Mouse (Mus musculus) spleen, adult 18-20 months (tissue): ENCODE measurements at regions not wholly inside any gene's neighbourhood (a gene's known extent, or its start where the extent isn't known, plus 50 kb on each side); places are given as distances from the start of the nearest gene placed in this dataset.
A peak's percentile ranks its signal among the peaks of the same experiment; 100 is the strongest.

ENCODE experiments used
- DNase-seq, 2 experiments: peaks; one replicate each; pipeline ENCODE4 v3.0.0; 2022; ENCODE audit warnings: mixed read lengths in 2 of 2

- DNase-seq = no peak
Measured at GRCm38 (mm10) chr7:111322901-111323300, 240.1 kb upstream of the Eif4g2 start.

DNA sequence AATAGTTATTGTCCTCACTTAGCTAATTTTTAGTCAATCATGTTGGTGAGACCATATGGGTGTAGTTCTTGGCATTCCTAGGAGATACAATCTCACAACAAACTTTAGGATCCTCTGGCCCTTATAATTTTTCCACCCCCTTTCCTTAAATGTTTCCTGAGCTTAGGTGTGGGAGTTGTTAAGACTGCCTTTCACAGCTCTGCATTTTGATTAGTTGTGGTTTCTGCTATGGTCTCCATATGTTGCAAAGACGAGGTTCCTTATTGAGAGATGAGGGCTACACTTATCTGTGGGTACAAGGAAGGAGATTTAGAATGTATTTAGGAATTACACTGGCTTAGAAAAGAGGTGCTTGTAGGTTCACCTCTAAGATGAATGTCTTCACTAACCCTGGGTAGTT, 237.1 kb upstream of the Eif4g2 start:
- no peak for DNase-seq

DNA sequence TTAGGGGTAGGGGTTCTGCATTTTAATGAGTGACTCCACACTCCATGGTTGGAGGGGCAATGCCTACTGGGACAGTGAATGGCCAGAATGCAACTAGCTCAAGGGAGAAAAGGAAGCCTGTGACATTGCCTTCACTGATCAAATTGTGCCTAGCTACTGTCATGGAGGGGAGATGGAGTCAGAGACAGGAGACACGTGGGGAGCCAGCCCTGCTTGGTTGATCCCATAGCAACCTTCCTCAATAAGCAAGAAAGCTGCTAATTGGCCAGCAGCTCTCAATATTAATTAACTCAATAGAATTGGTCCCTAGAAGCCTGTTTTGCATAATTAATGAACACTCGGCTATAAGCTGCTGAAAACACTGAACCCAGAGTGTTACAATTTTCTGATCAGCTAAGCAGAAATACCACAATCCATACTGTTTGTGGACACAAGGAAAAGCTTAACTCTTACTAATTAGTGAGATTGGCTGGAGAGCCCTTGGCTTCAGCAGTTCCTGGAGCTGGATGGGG, 233.7 kb upstream of the Eif4g2 start:
- DNase-seq = no peak

DNA sequence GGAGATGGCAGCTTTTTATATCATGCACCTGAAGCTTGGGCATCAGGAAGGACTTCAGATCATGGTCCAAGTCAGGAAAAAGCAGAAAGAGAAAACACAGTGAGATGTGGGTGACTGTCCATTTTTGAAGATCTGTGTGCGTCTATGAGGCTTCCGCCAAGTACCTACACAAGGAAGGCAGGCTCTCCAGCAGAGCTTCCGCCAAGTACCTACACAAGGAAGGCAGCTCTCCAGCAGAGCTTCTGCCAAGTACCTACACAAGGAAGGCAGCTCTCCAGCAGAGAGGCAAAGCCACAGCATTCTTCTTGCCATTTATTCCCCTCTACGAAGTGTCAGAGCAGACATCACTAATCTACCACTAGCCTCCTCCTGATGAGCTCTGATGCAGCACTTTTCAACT, 231.1 kb upstream of the Eif4g2 start:
- no peak for DNase-seq

DNA sequence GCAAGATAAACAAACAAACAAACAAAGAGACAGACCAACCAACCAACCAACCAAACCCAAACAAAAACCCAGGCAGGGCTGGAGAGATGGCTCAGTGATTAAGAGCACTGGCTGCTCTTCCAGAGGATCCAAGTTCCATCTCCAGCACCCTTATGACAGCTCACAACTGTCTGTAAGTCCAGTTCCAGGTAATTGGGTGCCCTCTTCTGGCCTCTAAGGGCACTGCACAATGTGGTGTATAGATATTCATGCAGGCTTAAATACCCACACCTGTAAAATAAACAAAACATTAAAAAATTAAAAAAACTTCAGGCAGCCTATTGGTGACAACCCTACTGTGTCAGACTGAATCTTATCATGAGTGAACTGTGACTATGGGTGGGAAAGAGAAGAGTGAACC, 222.4 kb upstream of the Eif4g2 start:
- peak in 1 of 2 experiments; percentile 7 for DNase-seq

GRCm38 (mm10) chr7:111301791-111302488, 219.1 kb upstream of the Eif4g2 start:
- no peak for DNase-seq

DNA sequence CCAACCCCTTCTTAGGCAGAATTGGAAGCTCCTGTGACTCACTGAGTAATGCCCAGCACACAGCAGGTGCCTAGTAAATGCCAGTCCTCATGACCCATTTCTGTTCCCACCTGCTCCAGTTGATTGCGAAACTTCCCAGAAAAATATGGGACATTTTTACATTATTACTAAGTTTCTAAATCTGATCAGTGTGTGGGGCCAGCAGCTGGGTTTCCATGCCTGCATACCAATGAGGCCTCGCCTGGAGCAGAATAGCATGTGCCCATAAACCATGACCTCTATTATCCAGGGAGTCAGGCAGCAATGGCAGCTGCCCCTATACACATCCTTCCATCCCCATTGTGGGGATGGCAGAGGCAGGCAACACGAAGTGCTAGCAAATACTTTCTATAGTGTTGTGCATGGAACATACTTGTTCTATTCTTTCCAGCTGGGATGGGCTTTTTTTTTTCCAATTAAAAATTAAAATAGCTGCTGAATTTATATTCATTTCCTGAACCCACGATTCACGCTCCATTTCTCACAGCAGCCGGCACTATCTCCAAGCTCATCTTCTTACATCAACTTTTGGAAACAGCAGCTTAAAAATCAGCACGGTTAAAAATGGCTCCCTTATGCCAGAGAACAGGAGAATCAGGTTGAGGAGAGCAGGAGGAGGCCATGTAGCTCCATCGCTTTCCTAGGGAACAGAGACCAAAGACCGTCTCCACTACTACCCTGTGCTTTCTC, 214.5 kb upstream of the Eif4g2 start:
- no peak for DNase-seq

DNA sequence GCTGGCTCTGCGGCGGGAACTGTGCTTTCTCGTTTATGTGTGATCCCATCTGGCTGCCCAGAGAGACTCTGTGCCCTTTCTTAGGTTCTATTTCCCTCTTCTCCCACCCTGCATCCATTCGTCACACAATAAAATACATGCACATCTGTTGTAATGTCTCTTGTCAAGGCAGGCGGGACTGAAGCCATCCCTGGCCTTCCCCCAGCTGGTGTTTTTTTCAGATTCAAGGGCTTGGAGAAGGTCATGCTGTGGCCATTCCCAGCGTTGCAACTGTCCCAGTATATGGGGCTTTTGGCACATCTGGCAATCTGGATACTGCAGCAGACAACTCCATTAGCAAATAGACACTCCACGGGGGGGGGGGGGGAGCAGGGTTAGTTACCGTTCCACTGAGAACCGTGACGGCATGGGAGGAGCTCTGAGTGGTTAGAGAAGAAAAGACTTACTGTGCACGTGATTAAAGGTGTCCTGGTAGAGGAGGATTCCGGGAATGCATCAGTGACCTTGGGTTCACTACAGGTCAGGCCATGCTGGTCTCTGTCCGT, 200.7 kb upstream of the Eif4g2 start:
- no peak for DNase-seq

DNA sequence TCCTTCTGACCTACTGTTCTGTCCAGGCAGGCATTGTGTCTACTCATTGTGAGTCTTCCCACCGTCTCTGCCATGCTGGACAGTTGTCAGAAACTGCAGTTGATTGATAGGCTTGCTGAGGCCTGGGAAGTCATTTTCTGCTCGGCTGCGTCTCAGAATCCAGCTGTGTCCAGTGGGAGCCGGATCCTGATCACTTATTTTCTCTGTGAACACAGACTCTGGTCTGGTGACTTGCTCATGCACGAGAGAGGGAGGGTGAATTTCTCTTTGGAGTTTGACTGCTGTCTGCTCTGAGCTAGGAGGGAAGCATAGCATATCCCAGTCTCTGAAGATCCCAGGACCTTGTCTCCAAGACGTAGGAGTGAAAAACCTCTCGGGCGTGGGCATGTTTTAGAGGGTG, 199.5 kb upstream of the Eif4g2 start:
- DNase-seq = no peak

- no peak for DNase-seq
Measured at GRCm38 (mm10) chr7:111277703-111278102, 194.9 kb upstream of the Eif4g2 start.

- DNase-seq = no peak
Measured at GRCm38 (mm10) chr7:111273839-111274238, 191.0 kb upstream of the Eif4g2 start.

- DNase-seq = no peak
Measured at GRCm38 (mm10) chr7:111270874-111271273, 188.0 kb upstream of the Eif4g2 start.

DNA sequence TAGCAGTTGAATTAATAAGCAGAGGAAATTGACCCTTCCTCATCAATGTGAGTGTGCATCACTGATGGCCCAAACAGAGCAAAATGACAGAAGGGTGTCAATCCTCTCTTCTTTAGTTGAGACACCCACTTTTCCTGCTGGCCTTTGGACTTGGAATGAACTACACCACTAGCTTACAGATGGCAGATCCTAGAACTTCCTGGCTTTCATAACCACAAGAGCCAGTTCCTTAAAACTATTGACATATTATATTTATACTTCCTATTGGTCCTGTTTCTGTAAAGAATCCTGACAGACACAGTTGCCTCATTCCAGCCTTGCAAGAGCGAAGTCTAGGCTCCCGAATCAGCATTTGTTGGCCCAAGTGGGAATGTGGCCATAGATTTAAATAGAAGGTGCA, 185.4 kb upstream of the Eif4g2 start:
- DNase-seq = no peak

DNA sequence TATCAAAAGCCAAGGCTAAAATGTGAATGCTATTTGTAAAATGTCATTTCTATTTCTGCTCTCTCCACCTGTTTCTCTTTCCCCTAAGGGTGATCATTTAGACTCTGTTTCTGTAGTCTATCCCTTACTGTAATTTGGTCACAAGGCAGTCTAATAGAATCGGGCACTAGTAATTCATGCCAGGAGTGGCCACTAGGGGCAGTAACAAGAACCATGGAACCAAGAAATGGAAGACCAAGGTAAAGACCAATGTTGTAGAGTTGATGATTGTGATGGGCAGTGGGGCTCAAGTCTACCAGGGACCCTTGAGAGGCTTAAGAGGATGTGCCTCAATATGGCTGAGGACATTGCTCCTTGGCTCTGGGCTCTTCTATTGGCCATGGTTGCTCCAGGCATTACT, 180.5 kb upstream of the Eif4g2 start:
- DNase-seq = peak in 1 of 2 experiments; percentile 25

DNA sequence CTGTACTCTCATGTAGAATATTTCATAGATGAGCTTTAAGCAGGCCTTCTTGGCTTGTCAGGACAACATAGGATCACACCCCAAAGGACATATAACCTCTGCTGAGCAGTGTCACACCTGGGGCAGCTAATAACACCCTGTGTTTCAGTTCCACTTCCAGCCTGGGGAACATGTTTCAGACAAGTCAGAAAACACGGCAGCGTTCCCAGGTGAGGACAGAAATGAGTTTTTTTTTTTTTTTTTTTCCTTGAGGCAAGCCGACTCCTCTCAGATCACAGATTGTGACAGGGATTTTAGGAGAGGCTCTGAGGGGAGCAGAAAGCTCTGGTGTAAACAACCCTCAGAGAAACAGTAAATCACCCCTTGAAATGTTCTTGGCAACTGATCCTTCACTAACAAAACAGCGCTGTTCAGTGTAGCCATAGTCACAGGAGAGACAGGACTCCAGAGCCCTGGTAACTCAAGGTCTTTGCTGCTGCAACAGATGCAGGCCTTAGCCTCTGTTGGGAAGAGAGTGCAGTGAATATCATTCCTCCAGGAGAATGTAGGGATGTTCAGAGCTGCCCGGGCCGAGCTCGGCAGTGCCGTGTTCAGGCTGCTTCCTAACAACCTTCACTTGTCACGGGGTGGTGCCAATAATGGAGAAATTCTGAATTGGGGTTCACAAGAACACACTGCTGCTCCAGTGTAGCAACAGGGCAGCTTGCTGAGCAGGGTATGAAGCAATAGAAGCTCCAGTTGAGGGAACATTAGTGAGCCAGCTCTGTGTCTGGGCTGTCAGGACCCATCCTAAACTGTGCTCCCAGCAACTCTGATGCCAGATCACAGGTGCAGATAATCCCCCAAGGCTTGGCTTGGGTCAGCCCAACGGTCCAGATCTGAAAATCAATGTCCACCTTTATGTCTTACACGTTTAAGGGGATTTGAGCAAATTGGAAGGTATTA, 177.1 kb upstream of the Eif4g2 start:
- no peak for DNase-seq

DNA sequence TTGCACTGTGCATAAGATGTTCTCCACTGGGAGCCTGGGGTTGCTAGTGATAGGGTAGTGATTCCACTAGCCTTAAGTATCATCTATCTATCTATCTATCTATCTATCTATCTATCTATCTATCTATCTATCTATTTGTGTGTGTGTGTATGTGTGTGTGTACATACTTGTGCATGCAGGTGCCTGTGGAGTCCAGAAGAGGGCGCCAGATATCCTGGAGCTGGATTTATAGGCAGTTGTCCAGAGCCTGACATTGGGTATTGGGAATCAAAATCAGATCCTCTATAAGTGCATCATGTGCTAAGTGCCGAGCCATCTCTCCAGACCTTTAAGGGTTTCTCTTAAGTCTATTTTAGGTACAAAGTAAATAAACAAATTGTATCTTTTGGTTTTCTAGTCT, 175.0 kb upstream of the Eif4g2 start:
- no peak for DNase-seq

GRCm38 (mm10) chr7:111256199-111256598, 173.4 kb upstream of the Eif4g2 start:
- DNase-seq = no peak

DNA sequence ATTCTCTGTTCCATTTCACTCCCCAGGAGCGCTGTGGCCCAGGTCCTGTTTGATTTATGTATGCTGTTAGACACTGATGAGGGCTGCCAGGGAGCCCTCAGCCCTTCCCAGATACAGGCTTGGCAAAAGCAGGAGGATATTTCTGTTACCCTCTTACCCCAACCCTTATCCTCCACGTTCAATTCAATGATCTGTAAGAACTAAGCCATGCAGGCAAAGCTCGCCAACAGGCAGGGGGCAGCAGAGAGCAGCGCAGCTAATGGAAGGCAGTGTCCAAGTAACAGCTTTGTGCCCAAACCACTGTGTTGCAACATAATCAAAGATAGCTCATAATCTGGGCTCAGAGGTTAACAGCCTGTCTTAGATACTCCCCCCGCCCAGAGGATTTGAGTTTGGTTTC, 166.8 kb upstream of the Eif4g2 start:
- peak; percentile 28 to 68 for DNase-seq

- DNase-seq = no peak
Measured at GRCm38 (mm10) chr7:111245488-111245887, 162.7 kb upstream of the Eif4g2 start.

DNA sequence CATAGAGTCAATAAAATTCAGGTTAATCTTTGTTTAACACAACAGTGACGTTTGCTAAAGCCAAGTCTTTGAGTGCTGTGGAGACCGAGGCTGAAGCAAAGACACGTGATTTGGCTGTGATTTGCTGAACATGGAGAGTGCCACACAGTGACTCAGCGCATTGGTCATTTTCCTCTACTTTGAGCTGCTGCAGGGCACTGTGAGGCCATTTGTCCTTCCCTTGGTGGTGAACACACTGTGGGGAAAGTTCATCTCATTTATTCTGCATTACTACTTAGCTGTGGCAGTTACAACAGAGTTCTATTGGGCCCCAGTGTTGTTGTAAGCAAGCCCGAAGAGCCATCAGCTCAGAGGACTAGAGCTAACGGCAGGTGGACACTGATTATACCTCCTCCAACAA, 162.2 kb upstream of the Eif4g2 start:
- no peak for DNase-seq

GRCm38 (mm10) chr7:111243831-111244230, 161.0 kb upstream of the Eif4g2 start:
- DNase-seq = no peak

GRCm38 (mm10) chr7:111242646-111243045, 159.8 kb upstream of the Eif4g2 start:
- no peak for DNase-seq

GRCm38 (mm10) chr7:111241538-111241937, 158.7 kb upstream of the Eif4g2 start:
- DNase-seq = no peak
